ENCODE assay signal across 9 mouse cellular contexts in the genomic region with DNA sequence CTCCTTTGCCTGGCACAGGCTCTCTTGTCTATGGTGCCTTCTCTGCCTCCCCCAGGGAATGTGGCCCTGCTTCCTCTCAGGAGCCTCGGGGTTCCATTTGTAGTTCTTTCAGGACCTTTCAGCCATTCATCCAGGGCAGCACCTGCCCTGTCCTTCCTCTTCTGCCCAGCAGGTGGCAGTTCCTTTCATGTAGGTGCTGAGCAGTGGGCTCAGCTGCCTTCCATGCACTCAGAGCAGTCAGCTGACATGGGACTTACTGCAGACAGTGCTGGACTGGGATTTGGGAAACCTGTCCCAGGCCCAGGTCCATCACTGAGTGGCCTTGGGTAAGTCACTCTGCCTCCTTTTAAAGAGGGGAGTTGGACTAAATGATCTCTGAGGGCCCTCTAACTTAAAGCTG.
DNase-seq lines count a peak whose midpoint lies in the region; ATAC-seq and TF ChIP-seq lines count a peak whose summit lies in the region.
"Had no signal": no experiment of that assay in that cellular context is flagged by ENCODE, and none has a peak within 500 bp of the region (broad histone marks: within the 10 kb centered on the region; RNA-seq: fewer than 3 reads in every experiment).

No protein-coding gene starts in this region.

- H3K9me3 ChIP-seq in kidney, postnatal 0 days (replicated peaks; ENCODE audit: low read length): no peaks in the 10 kb centered on the region
- H3K9me3 ChIP-seq: lung, embryonic 15.5 days had no signal

- H3K27me3 ChIP-seq in kidney, postnatal 0 days (ENCODE audit: insufficient read depth, low read length): no peaks in the 10 kb centered on the region
- H3K27me3 ChIP-seq: lung, embryonic 15.5 days had no signal

- peaks cover 17% of the 10 kb centered on the region for H3K36me3 ChIP-seq in kidney, postnatal 0 days (ENCODE audit: insufficient read depth, low read length)

- ATAC-seq in erythroid progenitor cell, adult 5-6 weeks (replicated peaks; ENCODE audit: low FRiP score, poor library complexity, severe bottlenecking): peak; percentile 64
- 0 out of 2 replicates have a peak, but pooled peaks have one; percentile 57 for ATAC-seq in kidney, postnatal 0 days (replicated peaks; ENCODE audit: low FRiP score, low read depth)

- no peaks in the 10 kb centered on the region for H3K4me1 ChIP-seq in kidney, postnatal 0 days (replicated peaks; ENCODE audit: insufficient read depth, low read length)
- H3K4me1 ChIP-seq: lung, embryonic 15.5 days had no signal

- no peak overlapping the region for H3K27ac ChIP-seq in left cerebral cortex, adult 2 months
- no peak overlapping the region for H3K27ac ChIP-seq in kidney, postnatal 0 days
- H3K27ac ChIP-seq: lung, embryonic 15.5 days had no signal

- no peak overlapping the region for H3K4me2 ChIP-seq in kidney, postnatal 0 days (ENCODE audit: low read length)
- H3K4me2 ChIP-seq: lung, embryonic 15.5 days had no signal

- H3K4me3 ChIP-seq in left cerebral cortex, adult 2 months: no peak overlapping the region
- no peak overlapping the region for H3K4me3 ChIP-seq in kidney, postnatal 0 days (replicated peaks; ENCODE audit: low read depth, low read length)
- H3K4me3 ChIP-seq: lung, embryonic 15.5 days had no signal

- 5% methylated on average over 1 of the region's 1 CpGs for WGBS in kidney, postnatal 0 days

- peak in 1 of 2 experiments; percentile 46 for DNase-seq in left cerebral cortex, adult 2 months (ENCODE audit: extremely low spot score in 1 of 2, low spot score in 2 of 2)
- no peak for DNase-seq in left cerebral cortex, adult 11 months (ENCODE audit: low spot score)
- peak; percentile 64 for DNase-seq in adrenal gland, postnatal 10 days
- DNase-seq in kidney, postnatal 0 days (ENCODE audit: low spot score): peak; percentile 58
- peak; percentile 49 for DNase-seq in lung, postnatal 14 days
- DNase-seq in retina, postnatal 1 day: peak; percentile 73
- DNase-seq in urinary bladder, adult 2 months (ENCODE audit: low spot score): no peak

- H3K9ac ChIP-seq in kidney, postnatal 0 days (ENCODE audit: low read depth, low read length): no peak overlapping the region
- H3K9ac ChIP-seq: lung, embryonic 15.5 days had no signal

- peak; percentile 76 for TF ChIP-seq CTCF in left cerebral cortex, adult 2 months (IDR thresholded peaks at IDR 0.05)
- peak; percentile 79 for TF ChIP-seq CTCF in kidney, postnatal 0 days (IDR thresholded peaks at IDR 0.05; ENCODE audit: low read depth)

- intact Hi-C loops in left cerebral cortex, adult 2 months (cut with DNase I): loop anchor here (2.0 kb wide), 1 partner anchor 31 kb away; no protein-coding TSS in a partner anchor

Comparison
In these comparisons a context has a peak if more than half of its experiments do, and no peak if none do; other contexts are left out.
1. DNase-seq: peak in adrenal gland, postnatal 10 days (single experiment), kidney, postnatal 0 days (single experiment), lung, postnatal 14 days (single experiment) and retina, postnatal 1 day (single experiment); none in left cerebral cortex, adult 11 months (single experiment) and urinary bladder, adult 2 months (single experiment).